Mouse (Mus musculus) limb, embryonic 13.5 days (tissue): ENCODE results near the gene Nkapl. TPM values are rescaled to one million over a fixed set of nuclear protein-coding genes. Genes with fewer than 3 reads are reported as not detected.
"Not testable (repeated sequence)": the region's sequence is repeated elsewhere in the genome, so short reads cannot be mapped to it uniquely, and the experiment has no call there.

Experiments
- ATAC-seq: fragments of 200-750 bp; cut with Nextera tagmentation; 2 replicates; pipeline ENCODE4 v1.8.0; 2017; ENCODE audit warnings: low read depth, moderate number of reproducible peaks, moderate TSS enrichment; ENCODE audit not compliant: low FRiP score
- H3K27ac ChIP-seq: fragments of 300-500 bp; sonication (generic); 2 replicates; pipeline ENCODE4 v1.5.1; 2015; ENCODE audit warnings: inconsistent platforms, mild to moderate bottlenecking, moderate library complexity
- H3K27me3 ChIP-seq: fragments of 300-500 bp; sonication (generic); 2 replicates; pipeline ENCODE4 v1.6.1; 2015; ENCODE audit warnings: mild to moderate bottlenecking, inconsistent platforms
- H3K36me3 ChIP-seq: fragments of 300-500 bp; sonication (generic); 2 replicates; pipeline ENCODE4 v1.6.1; 2015; ENCODE audit warnings: inconsistent platforms, mild to moderate bottlenecking, moderate library complexity
- H3K4me1 ChIP-seq: fragments of 300-500 bp; sonication (generic); 2 replicates; pipeline ENCODE4 v1.6.1; 2015; ENCODE audit warnings: inconsistent platforms
- H3K4me2 ChIP-seq: fragments of 300-500 bp; sonication (generic); replicated peaks from 2 replicates; pipeline ENCODE4 v1.6.1; 2015; ENCODE audit warnings: inconsistent platforms, mild to moderate bottlenecking, moderate library complexity
- H3K4me3 ChIP-seq: fragments of 300-500 bp; sonication (generic); 2 replicates; pipeline ENCODE4 v1.5.1; 2015; ENCODE audit warnings: moderate library complexity, mild to moderate bottlenecking, inconsistent platforms
- H3K9ac ChIP-seq: fragments of 300-500 bp; sonication (generic); 2 replicates; pipeline ENCODE4 v1.6.1; 2015; ENCODE audit warnings: mild to moderate bottlenecking, inconsistent platforms
- H3K9me3 ChIP-seq: fragments of 300-500 bp; sonication (generic); 2 replicates; pipeline ENCODE4 v1.6.1; 2016; ENCODE audit warnings: inconsistent platforms
- WGBS: fragments of 180-500 bp; shearing (Covaris S2); methylation state at CpG from one replicate; pipeline ENCODE4 v1.1.7; 2015; 5-methylcytosine and 5-hydroxymethylcytosine counted together
- polyA plus RNA-seq: library from polyadenylated mRNA; unstranded; fragments of >200 nt; fragmentation: Nextera tagmentation; extraction: Ambion mirVana; gene quantifications from 2 replicates; pipeline ENCODE4 v1.2.1, GENCODE M21; 2015

Gene Nkapl
- polyA plus RNA-seq, 1 experiment from 2014 or later, result 2.9 TPM

DNA sequence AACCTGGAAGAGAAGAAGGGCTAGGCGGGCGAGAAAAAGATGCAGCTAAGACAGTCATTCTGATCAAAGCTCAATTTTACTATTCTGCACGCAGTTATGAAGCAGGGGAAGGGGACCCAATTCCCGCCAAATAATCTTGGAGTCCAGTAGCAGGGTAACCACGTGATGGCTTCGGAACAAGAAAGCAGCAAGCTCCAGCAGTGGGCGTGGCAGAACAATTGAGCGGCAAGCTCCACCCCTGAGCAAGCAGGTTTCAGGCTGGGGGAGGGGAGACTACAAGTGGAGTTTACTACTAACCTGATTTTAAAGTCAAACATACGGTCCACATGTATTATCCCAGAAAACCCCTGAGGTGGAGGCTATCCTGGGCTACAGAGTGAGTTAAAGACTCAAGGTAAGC, 5.8 kb downstream of the Nkapl start:
- not testable (repeated sequence) for H3K36me3 ChIP-seq, H3K4me3 ChIP-seq, H3K4me2 ChIP-seq, H3K27ac ChIP-seq, H3K9ac ChIP-seq, H3K27me3 ChIP-seq, H3K4me1 ChIP-seq, ATAC-seq, H3K9me3 ChIP-seq
- WGBS, result 51% methylated on average over 9 of the region's 9 CpGs

DNA sequence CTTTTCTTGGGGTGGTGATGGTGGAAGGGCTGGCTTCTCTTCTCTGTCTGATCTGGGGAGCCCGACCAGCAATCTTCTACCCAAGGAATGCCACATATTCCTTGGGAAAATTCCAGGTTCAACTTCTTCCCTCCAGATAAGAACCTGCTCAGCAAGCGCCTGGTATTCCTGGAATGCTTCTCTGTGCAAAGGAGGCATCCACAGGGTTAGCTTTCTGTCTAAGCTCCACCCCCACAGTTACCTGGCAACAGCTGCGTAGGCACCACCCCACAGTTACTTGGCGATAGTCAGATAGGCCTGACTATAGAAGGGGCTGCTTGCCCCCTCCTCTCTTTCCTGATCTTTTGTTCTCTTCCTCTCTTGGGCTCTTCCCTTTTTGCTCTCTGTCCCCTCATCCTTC, 12.0 kb downstream of the Nkapl start:
- no peak overlapping the region for H3K4me3 ChIP-seq
- WGBS, result 11% methylated on average over 4 of the region's 4 CpGs
- H3K4me2 ChIP-seq, result no peak overlapping the region
- no peak overlapping the region for H3K9ac ChIP-seq
- ATAC-seq, result 0 out of 2 replicates have a peak, but pooled peaks have one; percentile 54
- H3K36me3 ChIP-seq, result peaks cover 5% of the 10 kb centered on the region; the same call in 1 of the 2 replicates
- 0 out of 2 replicates have a peak, but pooled peaks cover 4% of the 10 kb centered on the region for H3K27me3 ChIP-seq
- peaks cover 12% of the 10 kb centered on the region for H3K4me1 ChIP-seq
- H3K9me3 ChIP-seq, result no peaks in the 10 kb centered on the region
- no peak overlapping the region for H3K27ac ChIP-seq

DNA sequence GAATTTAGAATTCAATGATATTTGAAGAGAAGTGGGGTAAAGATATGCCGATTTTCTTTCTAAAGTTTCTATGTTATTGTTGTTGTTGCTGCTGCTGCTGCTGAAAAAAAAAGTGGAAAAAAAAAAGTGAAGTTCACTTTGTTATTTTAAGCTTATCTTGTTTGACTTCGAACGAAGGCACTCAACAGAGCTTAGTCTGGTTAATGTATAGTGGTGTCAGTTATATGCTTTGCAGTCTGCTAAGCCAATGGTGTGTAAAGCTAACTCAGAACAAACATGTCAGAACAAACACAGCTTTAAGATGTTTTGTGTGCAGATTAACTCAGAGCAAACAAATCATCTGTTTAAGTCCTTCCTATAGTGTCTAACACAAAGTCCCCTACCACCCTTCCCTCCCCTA, 14.2 kb downstream of the Nkapl start:
- no peaks in the 10 kb centered on the region for H3K9me3 ChIP-seq
- 0 out of 2 replicates have a peak, but pooled peaks cover 4% of the 10 kb centered on the region for H3K27me3 ChIP-seq
- H3K4me3 ChIP-seq, result no peak overlapping the region
- H3K27ac ChIP-seq, result no peak overlapping the region
- peaks cover 14% of the 10 kb centered on the region for H3K36me3 ChIP-seq
- peaks cover 12% of the 10 kb centered on the region for H3K4me1 ChIP-seq
- WGBS, result 94% methylated on average over 3 of the region's 3 CpGs
- no peak overlapping the region for H3K9ac ChIP-seq
- no peak overlapping the region; the same call in 1 of the 2 replicates for H3K4me2 ChIP-seq
- no peak for ATAC-seq

DNA sequence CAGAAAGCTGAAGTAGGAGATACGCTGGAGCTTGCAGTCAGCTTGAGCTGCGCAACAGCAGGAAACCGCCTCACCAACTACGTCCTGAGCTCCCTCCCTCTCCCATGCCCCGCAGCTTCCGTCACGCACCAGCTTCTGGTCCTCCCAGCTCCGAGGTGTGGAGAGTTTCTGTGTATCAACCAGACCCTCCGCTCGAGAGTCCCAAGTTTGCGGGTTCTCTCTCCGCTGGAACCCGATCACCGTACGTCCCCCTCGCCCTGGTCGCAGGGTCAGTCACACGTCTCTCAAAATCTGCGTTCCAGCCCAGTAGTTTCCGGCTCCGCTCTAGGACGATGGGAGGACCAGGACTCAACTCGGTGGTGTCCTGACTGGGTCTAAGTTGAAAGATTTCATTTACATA, 14.9 kb downstream of the Nkapl start, which contains the start of gene Zscan26:
Gene Zscan26 (minus strand): TSS at position 282 of the 400 bp plus-strand sequence.
- H3K4me2 ChIP-seq, result peak within 1 kb of the TSS; percentile 75
- WGBS, result under 1% methylated on average over 23 of the region's 23 CpGs
- ATAC-seq, result peak; percentile 93
- peak within 1 kb of the TSS; percentile 78 for H3K4me3 ChIP-seq
- peak within 1 kb of the TSS; percentile 67 for H3K27ac ChIP-seq
- peaks cover 19% of the 10 kb centered on the region for H3K36me3 ChIP-seq
- 0 out of 2 replicates have a peak, but pooled peaks cover 4% of the 10 kb centered on the region for H3K27me3 ChIP-seq
- peaks cover 12% of the 10 kb centered on the region for H3K4me1 ChIP-seq
- no peaks in the 10 kb centered on the region for H3K9me3 ChIP-seq
- H3K9ac ChIP-seq, result peak within 1 kb of the TSS; percentile 81

DNA sequence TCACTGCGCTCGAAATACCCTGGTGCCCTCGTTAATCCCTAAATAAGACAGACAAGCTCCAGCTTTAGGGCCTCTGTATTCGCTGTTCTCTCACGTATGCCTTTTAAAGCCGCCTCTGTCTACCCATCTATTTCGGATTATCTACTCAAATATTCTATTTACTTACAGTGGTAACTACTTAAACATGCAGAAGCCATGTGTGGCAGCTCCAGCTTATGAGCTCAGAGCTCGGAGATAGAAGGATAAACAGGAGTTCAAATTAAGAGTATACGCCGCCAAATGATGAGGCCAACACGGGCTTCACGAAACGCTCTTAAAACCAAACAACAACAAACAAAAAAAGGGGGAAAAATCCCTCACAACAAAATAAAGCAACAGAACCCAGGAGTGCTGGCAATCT, 15.3 kb downstream of the Nkapl start:
- Histone ChIP-seq H3K9me3 (no peaks in the 10 kb centered on the region), H3K4me1 (peaks cover 12% of the 10 kb centered on the region), H3K4me2 (peak overlapping the region; percentile 75), H3K27ac (peak overlapping the region; percentile 67), H3K4me3 (peak overlapping the region; percentile 78), H3K27me3 (0 out of 2 replicates have a peak, but pooled peaks cover 4% of the 10 kb centered on the region), H3K9ac (peak overlapping the region; percentile 81), H3K36me3 (peaks cover 23% of the 10 kb centered on the region)
- WGBS, result 2% methylated on average over 13 of the region's 13 CpGs
- no peak; the same call in 1 of the 2 replicates for ATAC-seq

DNA sequence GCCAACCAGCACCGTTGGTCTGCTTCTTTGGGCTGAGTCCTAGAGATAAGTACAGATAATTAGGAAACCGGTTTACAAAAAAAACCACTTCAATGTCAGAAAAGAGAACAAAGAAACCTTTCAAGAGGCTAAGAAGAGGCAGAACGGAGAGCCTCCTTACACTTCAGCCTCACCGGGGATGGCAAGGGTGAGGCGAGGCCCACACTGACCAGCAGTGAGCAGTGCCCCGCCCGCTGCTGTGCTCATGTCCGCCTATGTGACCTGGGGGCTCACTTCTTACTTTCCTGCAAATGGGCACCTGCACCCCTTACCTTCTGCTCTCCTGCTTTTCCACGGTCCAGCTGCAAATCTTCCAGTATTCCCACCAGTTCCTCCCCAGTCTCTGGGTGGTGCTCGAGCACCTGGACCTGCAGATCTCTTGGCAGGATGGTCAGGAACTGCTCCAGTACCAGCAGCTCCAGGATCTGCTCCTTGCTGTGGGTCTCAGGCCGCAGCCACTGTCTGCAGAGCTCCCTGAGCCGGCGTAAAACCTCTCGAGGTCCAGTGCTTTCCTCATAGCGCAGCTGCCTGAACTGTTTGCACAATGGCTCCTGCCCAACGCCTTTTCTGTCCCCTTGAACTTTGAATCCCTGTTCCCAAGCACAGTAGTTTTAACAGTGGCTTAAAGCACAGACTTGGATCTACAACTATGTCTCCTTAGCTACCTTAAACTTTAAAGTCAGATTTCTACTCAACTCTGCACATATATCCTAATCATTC, 20.3 kb downstream of the Nkapl start:
- H3K9me3 ChIP-seq, result no peaks in the 10 kb centered on the region
- H3K4me2 ChIP-seq, result no peak overlapping the region
- no peak overlapping the region for H3K27ac ChIP-seq
- peaks cover 12% of the 10 kb centered on the region for H3K4me1 ChIP-seq
- no peak for ATAC-seq
- H3K27me3 ChIP-seq, result no peaks in the 10 kb centered on the region
- H3K4me3 ChIP-seq, result no peak overlapping the region
- H3K36me3 ChIP-seq, result peaks cover 70% of the 10 kb centered on the region
- no peak overlapping the region for H3K9ac ChIP-seq
- WGBS, result 88% methylated on average over 16 of the region's 16 CpGs

DNA sequence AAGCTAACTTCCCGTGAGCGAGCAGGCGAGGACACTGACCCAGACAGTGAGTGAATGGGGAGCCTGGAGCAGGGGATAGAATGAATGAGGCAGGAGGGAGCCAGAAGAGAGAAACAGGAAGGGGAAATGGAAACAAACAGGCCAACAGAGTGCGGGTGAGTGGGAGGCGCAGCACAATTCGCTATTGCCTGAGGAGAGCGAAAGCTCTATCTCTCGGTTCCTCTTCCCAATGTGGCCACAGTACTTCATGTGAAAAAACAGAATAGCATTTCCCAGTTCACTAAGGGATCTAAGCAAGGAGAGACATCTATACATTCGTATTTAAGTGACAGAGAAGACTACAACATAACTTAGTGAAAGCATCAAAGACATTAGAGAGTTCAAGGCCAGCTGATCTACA, 21.5 kb downstream of the Nkapl start:
- H3K36me3 ChIP-seq, result peaks cover 71% of the 10 kb centered on the region
- 94% methylated on average over 9 of the region's 9 CpGs for WGBS
- no peak overlapping the region for H3K9ac ChIP-seq

DNA sequence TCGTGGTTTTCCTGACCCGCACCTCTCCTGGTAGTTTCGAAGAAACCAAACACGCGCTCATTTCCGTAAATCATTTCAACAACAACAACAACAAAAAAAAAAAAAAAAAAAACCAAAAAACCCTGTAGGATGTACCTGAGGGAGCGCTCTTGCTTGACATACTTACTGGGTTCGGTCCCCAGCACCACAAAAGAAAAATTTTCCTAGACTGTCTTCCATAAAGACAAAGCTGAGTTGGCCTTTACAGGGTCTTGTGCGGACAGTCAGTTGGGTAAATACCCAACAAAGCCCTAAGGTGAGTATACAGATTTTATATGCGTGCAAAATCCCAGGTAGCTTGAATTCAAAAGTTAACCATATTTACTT, 27.1 kb downstream of the Nkapl start:
- Histone ChIP-seq H3K4me3 (peak overlapping the region; percentile 51), H3K9ac (peak overlapping the region; percentile 82), H3K27ac (peak overlapping the region; percentile 63; the same call in 1 of the 2 replicates), H3K9me3 (no peaks in the 10 kb centered on the region), H3K27me3 (no peaks in the 10 kb centered on the region), H3K4me2 (peak overlapping the region; percentile 84), H3K4me1 (peaks cover 5% of the 10 kb centered on the region), H3K36me3 (peaks cover 30% of the 10 kb centered on the region)
- WGBS, result 16% methylated on average over 10 of the region's 10 CpGs
- ATAC-seq, result 0 out of 2 replicates have a peak, but pooled peaks have one; percentile 20

More for the DNA sequence above, 21.5 kb downstream of the Nkapl start:
- Histone ChIP-seq H3K4me1 (0 out of 2 replicates have a peak, but pooled peaks cover 1% of the 10 kb centered on the region), H3K4me2 (no peak overlapping the region), H3K9me3 (no peaks in the 10 kb centered on the region), H3K27ac (no peak overlapping the region), H3K4me3 (no peak overlapping the region), H3K27me3 (no peaks in the 10 kb centered on the region)
- no peak for ATAC-seq

DNA sequence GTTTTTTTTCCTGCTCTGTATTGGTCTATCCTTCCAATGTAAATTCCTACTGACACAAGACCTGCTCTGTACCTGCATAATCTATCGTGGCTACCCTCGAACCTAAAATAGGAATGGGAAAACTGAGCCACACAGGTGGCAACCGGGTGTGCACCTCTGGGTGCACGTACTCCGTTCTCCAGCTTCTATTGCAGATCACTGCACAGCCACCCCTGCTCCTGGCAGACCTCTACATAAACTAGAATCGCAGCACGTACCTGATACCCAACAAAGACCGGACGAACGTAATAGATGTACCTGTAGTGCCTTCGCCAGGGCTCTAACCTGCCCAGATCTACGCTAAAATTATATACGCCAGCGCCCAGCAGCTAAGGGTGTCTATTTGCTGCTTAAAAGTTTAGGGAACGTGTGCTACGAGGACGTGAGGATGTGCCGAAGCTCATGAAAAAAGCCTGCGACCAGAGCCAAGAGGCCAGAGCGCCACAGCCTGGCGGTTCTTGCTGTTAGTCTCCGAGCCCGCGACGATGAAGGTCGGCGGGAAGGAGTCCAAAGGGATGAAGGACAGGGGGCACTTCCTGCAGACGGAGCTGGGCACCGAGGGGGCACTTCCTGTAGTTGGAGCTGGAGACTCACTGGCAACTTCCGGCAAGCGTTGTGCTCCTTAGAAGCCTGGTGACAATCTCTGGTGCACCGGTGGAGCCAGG, 27.7 kb downstream of the Nkapl start, which contains the start of gene Pgbd1:
Gene Pgbd1 (minus strand): TSS at position 556 of the 704 bp plus-strand sequence.
- 1% methylated on average over 32 of the region's 32 CpGs for WGBS
- Histone ChIP-seq H3K4me2 (peak within 1 kb of the TSS; percentile 84), H3K9ac (peak within 1 kb of the TSS; percentile 82), H3K27ac (peak within 1 kb of the TSS; percentile 63), H3K36me3 (peaks cover 26% of the 10 kb centered on the region), H3K9me3 (no peaks in the 10 kb centered on the region), H3K4me3 (peak within 1 kb of the TSS; percentile 51), H3K4me1 (peaks cover 5% of the 10 kb centered on the region), H3K27me3 (no peaks in the 10 kb centered on the region)
- peak; percentile 89 for ATAC-seq

DNA sequence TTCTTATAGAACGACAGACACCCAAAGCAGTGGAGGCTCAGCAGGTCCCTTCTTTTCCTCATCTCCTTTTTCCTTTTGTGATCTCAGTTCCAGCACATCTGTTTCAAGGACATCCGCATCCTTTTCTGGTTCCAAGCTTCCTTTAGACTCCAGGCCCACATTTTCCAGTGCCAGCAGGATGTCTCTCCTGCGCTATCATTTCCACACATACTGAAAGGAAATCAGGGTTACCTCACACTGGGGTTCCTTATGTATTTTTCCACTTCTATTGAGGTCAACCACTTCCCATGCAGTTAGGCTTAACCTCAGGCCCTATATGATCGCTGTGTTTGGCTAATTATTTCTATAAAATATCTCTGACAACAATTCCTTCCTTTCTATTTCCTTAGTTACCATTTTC, 32.8 kb downstream of the Nkapl start:
- no peak for ATAC-seq
- WGBS, result 86% methylated on average over 4 of the region's 4 CpGs

DNA sequence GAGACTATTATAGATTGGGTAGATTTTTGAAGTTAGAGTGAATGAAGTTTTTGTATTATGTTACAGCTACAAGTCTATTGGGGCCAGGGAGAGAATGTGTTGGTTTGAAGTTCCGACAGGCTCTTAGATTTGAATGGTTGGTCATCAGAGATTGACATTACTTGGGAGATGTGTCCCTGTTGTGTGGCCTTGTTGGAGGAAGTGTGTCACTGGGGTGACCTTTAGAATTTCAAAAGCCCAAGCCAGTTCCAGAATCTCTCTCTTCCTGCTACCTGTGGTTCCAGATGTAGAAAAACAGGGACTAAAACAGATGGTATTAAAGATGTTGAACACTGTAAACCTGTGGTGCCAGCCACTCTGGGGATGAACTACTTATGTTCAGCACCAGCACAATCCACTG, 40.7 kb downstream of the Nkapl start:
- Histone ChIP-seq H3K9me3 (no peaks in the 10 kb centered on the region), H3K27ac (no peak overlapping the region), H3K36me3 (no peaks in the 10 kb centered on the region), H3K4me1 (no peaks in the 10 kb centered on the region), H3K9ac (no peak overlapping the region), H3K4me2 (no peak overlapping the region), H3K27me3 (no peaks in the 10 kb centered on the region), H3K4me3 (no peak overlapping the region)
- WGBS, result 94% methylated on average over 1 of the region's 1 CpGs
- ATAC-seq, result no peak

More for the DNA sequence above, 32.8 kb downstream of the Nkapl start:
- no peak overlapping the region for H3K27ac ChIP-seq
- H3K4me3 ChIP-seq, result no peak overlapping the region
- no peak overlapping the region for H3K9ac ChIP-seq
- H3K36me3 ChIP-seq, result no peaks in the 10 kb centered on the region
- no peaks in the 10 kb centered on the region for H3K27me3 ChIP-seq
- no peak overlapping the region for H3K4me2 ChIP-seq
- H3K4me1 ChIP-seq, result peaks cover 5% of the 10 kb centered on the region
- H3K9me3 ChIP-seq, result no peaks in the 10 kb centered on the region

DNA sequence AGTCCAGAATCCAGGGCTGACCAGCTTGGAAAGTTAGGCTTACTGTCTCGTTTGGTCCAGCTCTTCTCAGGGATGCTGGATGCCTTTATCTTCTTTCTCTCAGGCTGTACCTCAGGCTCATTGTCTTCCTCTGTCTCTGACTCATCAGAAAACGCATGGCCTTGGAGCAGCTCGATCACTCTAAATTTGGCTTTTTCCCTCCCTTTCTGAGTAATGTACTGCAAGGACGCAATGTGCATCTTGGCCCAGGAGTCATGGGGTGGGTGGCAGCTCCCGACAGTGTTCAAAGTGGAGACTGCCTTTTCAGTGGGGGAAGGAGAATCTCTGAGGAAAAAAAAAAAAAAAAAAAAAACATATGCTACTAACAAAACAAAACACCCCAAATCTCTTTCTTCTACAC, 45.0 kb downstream of the Nkapl start:
- no peak overlapping the region for H3K27ac ChIP-seq
- no peak overlapping the region for H3K9ac ChIP-seq
- no peak overlapping the region for H3K4me2 ChIP-seq
- no peaks in the 10 kb centered on the region for H3K9me3 ChIP-seq
- 73% methylated on average over 5 of the region's 5 CpGs for WGBS
- H3K4me1 ChIP-seq, result no peaks in the 10 kb centered on the region
- H3K27me3 ChIP-seq, result no peaks in the 10 kb centered on the region
- H3K4me3 ChIP-seq, result no peak overlapping the region
- ATAC-seq, result no peak
- no peaks in the 10 kb centered on the region for H3K36me3 ChIP-seq
